Mouse (Mus musculus): ENCODE measurements around the gene Myh13. TPM values are rescaled to one million over a fixed set of nuclear protein-coding genes. Genes with fewer than 3 reads are reported as not detected.

The Myh13 gene
- polyA plus RNA-seq, 1 experiment from 2014 or later = 0.04 TPM

- H3K9ac ChIP-seq = no peak overlapping the region
- no peaks in the 10 kb centered on the region for H3K36me3 ChIP-seq
- WGBS = 85% methylated on average over 12 of the region's 12 CpGs
- H3K9me3 ChIP-seq (replicated peaks) = no peaks in the 10 kb centered on the region
- H3K4me2 ChIP-seq (replicated peaks) = no peak overlapping the region
- 0 out of 2 replicates have a peak, but pooled peaks cover 3% of the 10 kb centered on the region for H3K4me1 ChIP-seq
- no peak for ATAC-seq (ENCODE audit: low FRiP score)
- no peak overlapping the region for H3K4me3 ChIP-seq
- H3K27me3 ChIP-seq = no peaks in the 10 kb centered on the region
- H3K27ac ChIP-seq = no peak overlapping the region
Measured at GRCm38 (mm10) chr11:67364551-67364950, 43.1 kb downstream of the Myh13 start.

- no peaks in the 10 kb centered on the region for H3K27me3 ChIP-seq
- 94% methylated on average over 14 of the region's 14 CpGs for WGBS
- no peak overlapping the region for H3K27ac ChIP-seq
- H3K9me3 ChIP-seq (replicated peaks) = no peaks in the 10 kb centered on the region
- no peak overlapping the region for H3K4me2 ChIP-seq (replicated peaks)
- ATAC-seq (ENCODE audit: low FRiP score) = no peak
- H3K4me3 ChIP-seq = no peak overlapping the region
- H3K4me1 ChIP-seq = 0 out of 2 replicates have a peak, but pooled peaks cover 3% of the 10 kb centered on the region
- no peak overlapping the region for H3K9ac ChIP-seq
- H3K36me3 ChIP-seq = no peaks in the 10 kb centered on the region
Measured at GRCm38 (mm10) chr11:67364986-67365721, 43.7 kb downstream of the Myh13 start.

- Histone ChIP-seq H3K36me3 (no peaks in the 10 kb centered on the region), H3K9me3 (replicated peaks) (no peaks in the 10 kb centered on the region), H3K27me3 (no peaks in the 10 kb centered on the region; the same call in 1 of the 2 replicates), H3K4me1 (0 out of 2 replicates have a peak, but pooled peaks cover 3% of the 10 kb centered on the region), H3K4me2 (replicated peaks) (no peak overlapping the region), H3K9ac (no peak overlapping the region), H3K4me3 (no peak overlapping the region), H3K27ac (no peak overlapping the region)
- no peak for ATAC-seq (ENCODE audit: low FRiP score)
- WGBS = 64% methylated on average over 9 of the region's 9 CpGs
Measured at GRCm38 (mm10) chr11:67366936-67367335, 45.5 kb downstream of the Myh13 start.

- Histone ChIP-seq H3K27me3 (peaks cover 15% of the 10 kb centered on the region), H3K27ac (no peak overlapping the region), H3K4me1 (no peaks in the 10 kb centered on the region), H3K9ac (no peak overlapping the region), H3K4me3 (no peak overlapping the region), H3K4me2 (replicated peaks) (no peak overlapping the region), H3K9me3 (replicated peaks) (no peaks in the 10 kb centered on the region), H3K36me3 (no peaks in the 10 kb centered on the region)
- 69% methylated on average over 2 of the region's 2 CpGs for WGBS
- ATAC-seq (ENCODE audit: low FRiP score) = no peak
Measured at GRCm38 (mm10) chr11:67373333-67373732, 51.9 kb downstream of the Myh13 start.

GRCm38 (mm10) chr11:67376308-67376707 is 54.9 kb downstream of the Myh13 start:
- Histone ChIP-seq H3K27me3 (peaks cover 15% of the 10 kb centered on the region; the same call in 1 of the 2 replicates), H3K36me3 (no peaks in the 10 kb centered on the region), H3K4me1 (peaks cover 15% of the 10 kb centered on the region), H3K9ac (no peak overlapping the region), H3K4me3 (no peak overlapping the region), H3K9me3 (replicated peaks) (no peaks in the 10 kb centered on the region), H3K27ac (no peak overlapping the region), H3K4me2 (replicated peaks) (no peak overlapping the region)
- ATAC-seq (ENCODE audit: low FRiP score) = no peak

GRCm38 (mm10) chr11:67379703-67380510 is 58.4 kb downstream of the Myh13 start:
- H3K27ac ChIP-seq = no peak overlapping the region
- peaks cover 15% of the 10 kb centered on the region for H3K4me1 ChIP-seq
- H3K4me3 ChIP-seq = no peak overlapping the region
- H3K27me3 ChIP-seq = peaks cover 17% of the 10 kb centered on the region; the same call in 1 of the 2 replicates
- no peak overlapping the region for H3K9ac ChIP-seq
- H3K36me3 ChIP-seq = no peaks in the 10 kb centered on the region
- H3K9me3 ChIP-seq (replicated peaks) = no peaks in the 10 kb centered on the region
- no peak overlapping the region for H3K4me2 ChIP-seq (replicated peaks)
- WGBS = 15% methylated on average over 10 of the region's 10 CpGs
- ATAC-seq (ENCODE audit: low FRiP score) = no peak

- peaks cover 18% of the 10 kb centered on the region for H3K4me1 ChIP-seq
- 73% methylated on average over 4 of the region's 4 CpGs for WGBS
- H3K4me3 ChIP-seq = no peak overlapping the region
- peaks cover 12% of the 10 kb centered on the region; the same call in 1 of the 2 replicates for H3K27me3 ChIP-seq
- no peak overlapping the region for H3K9ac ChIP-seq
- ATAC-seq (ENCODE audit: low FRiP score) = no peak
- H3K4me2 ChIP-seq (replicated peaks) = no peak overlapping the region
- H3K9me3 ChIP-seq (replicated peaks) = no peaks in the 10 kb centered on the region
- no peak overlapping the region for H3K27ac ChIP-seq
- no peaks in the 10 kb centered on the region for H3K36me3 ChIP-seq
Measured at GRCm38 (mm10) chr11:67381833-67382232, 60.4 kb downstream of the Myh13 start.

- no peak overlapping the region for H3K27ac ChIP-seq
- no peak for ATAC-seq (ENCODE audit: low FRiP score)
- no peak overlapping the region for H3K4me2 ChIP-seq (replicated peaks)
- no peak overlapping the region for H3K4me3 ChIP-seq
- peaks cover 4% of the 10 kb centered on the region; the same call in 1 of the 2 replicates for H3K27me3 ChIP-seq
- H3K9ac ChIP-seq = no peak overlapping the region
- WGBS = 86% methylated on average over 7 of the region's 7 CpGs
- H3K9me3 ChIP-seq (replicated peaks) = no peaks in the 10 kb centered on the region
- no peaks in the 10 kb centered on the region for H3K36me3 ChIP-seq
- peaks cover 17% of the 10 kb centered on the region for H3K4me1 ChIP-seq
Measured at GRCm38 (mm10) chr11:67384653-67385052, 63.2 kb downstream of the Myh13 start.

DNA sequence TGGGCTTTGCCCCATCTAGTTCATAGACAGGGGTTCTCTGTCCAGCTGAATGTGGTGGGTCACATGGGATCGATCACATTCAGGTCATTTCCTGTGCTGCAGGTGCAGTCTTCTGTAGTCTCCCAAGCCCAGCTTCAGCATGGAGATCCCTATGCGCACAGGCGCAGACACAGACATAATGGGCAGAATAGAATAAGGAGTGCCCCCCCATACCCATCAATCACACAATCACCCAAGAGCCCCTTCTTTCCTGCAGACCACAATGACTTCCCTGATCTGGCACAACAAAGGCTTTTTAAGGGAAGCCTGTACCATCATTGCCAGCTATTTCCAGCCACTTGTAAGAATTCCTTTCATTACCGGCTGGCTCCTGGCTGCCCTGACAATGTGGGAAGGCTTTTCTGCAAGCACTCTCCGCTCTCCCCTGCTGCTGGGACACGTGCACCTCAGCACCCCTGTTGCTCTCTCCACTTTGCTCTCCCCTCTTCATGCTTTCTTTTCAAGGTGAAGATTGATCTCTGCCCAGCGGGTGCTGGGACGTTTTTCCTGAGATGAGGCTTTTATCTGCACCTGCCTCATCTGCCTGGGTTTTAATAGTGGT is 65.5 kb downstream of the Myh13 start:
- Histone ChIP-seq H3K9ac (no peak overlapping the region), H3K4me1 (peaks cover 6% of the 10 kb centered on the region; the same call in 1 of the 2 replicates), H3K4me3 (no peak overlapping the region), H3K4me2 (replicated peaks) (no peak overlapping the region), H3K27ac (no peak overlapping the region), H3K9me3 (replicated peaks) (no peaks in the 10 kb centered on the region), H3K27me3 (peaks cover 4% of the 10 kb centered on the region; the same call in 1 of the 2 replicates), H3K36me3 (no peaks in the 10 kb centered on the region)
- ATAC-seq (ENCODE audit: low FRiP score) = no peak
- 20% methylated on average over 8 of the region's 8 CpGs for WGBS

DNA sequence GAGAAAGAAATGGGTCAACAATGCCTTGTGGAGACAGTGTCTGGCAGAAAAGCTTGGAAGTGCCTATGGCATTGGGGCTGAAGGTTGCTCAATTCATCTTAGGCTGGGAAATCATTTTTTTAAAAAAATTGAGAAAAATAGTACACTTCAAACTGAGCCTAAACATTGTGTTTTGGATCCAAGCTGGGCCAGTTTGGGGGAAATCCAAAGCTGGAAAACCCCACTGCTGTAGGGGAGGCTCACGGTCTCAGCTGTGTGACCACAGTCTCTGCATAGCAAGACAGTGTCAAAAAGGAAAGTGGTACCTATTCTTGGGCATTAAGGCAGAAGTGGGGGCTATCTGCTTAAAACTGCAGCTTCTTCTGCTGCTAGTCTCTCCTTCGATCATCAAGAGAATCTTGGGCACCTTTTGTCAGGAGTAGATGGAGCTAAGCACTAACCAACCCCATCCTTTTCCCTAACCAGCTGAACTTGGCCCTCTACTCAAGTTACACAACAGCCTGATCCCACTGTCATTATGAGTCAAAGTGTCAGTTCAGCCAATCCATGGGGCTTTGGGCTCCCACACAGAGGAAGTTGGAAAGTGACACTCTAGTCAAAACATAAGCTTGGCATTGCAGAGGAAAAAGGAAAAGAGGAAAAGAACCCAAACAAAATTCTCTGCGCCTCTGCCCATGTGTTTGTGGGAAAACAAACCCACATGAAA is 69.4 kb downstream of the Myh13 start:
- H3K9me3 ChIP-seq (replicated peaks) = no peaks in the 10 kb centered on the region
- no peak overlapping the region for H3K9ac ChIP-seq
- H3K27ac ChIP-seq = no peak overlapping the region
- H3K36me3 ChIP-seq = no peaks in the 10 kb centered on the region
- H3K4me1 ChIP-seq = peaks cover 6% of the 10 kb centered on the region; the same call in 1 of the 2 replicates
- H3K27me3 ChIP-seq = peaks cover 3% of the 10 kb centered on the region; the same call in 1 of the 2 replicates
- no peak overlapping the region for H3K4me2 ChIP-seq (replicated peaks)
- no peak overlapping the region for H3K4me3 ChIP-seq
- WGBS = 85% methylated on average over 3 of the region's 3 CpGs
- ATAC-seq (ENCODE audit: low FRiP score) = no peak

GRCm38 (mm10) chr11:67392369-67392768 is 70.9 kb downstream of the Myh13 start:
- no peak for ATAC-seq (ENCODE audit: low FRiP score)
- H3K4me2 ChIP-seq (replicated peaks) = no peak overlapping the region
- H3K9me3 ChIP-seq (replicated peaks) = no peaks in the 10 kb centered on the region
- H3K36me3 ChIP-seq = no peaks in the 10 kb centered on the region
- H3K27me3 ChIP-seq = peaks cover 3% of the 10 kb centered on the region; the same call in 1 of the 2 replicates
- H3K27ac ChIP-seq = no peak overlapping the region
- H3K9ac ChIP-seq = no peak overlapping the region
- H3K4me1 ChIP-seq = no peaks in the 10 kb centered on the region
- no peak overlapping the region for H3K4me3 ChIP-seq
- WGBS = 90% methylated on average over 3 of the region's 3 CpGs

- no peak overlapping the region for H3K9ac ChIP-seq
- WGBS = 82% methylated on average over 5 of the region's 5 CpGs
Measured at GRCm38 (mm10) chr11:67400956-67401355, 79.5 kb downstream of the Myh13 start.

More at GRCm38 (mm10) chr11:67400956-67401355, 79.5 kb downstream of the Myh13 start:
- no peaks in the 10 kb centered on the region for H3K4me1 ChIP-seq
- no peaks in the 10 kb centered on the region for H3K9me3 ChIP-seq (replicated peaks)
- ATAC-seq (ENCODE audit: low FRiP score) = no peak
- no peaks in the 10 kb centered on the region for H3K36me3 ChIP-seq
- no peak overlapping the region for H3K4me2 ChIP-seq (replicated peaks)
- no peak overlapping the region for H3K27ac ChIP-seq
- H3K4me3 ChIP-seq = no peak overlapping the region
- H3K27me3 ChIP-seq = no peaks in the 10 kb centered on the region
